Mouse (Mus musculus) megakaryocyte, embryonic 14.5 days (primary cell): ENCODE results near the gene Zfp964.

Source experiments
- FLI1 ChIP-seq: IDR thresholded peaks from 2 replicates; pipeline ENCODE4 v1.6.1; 2012; ENCODE audit warnings: low read length, inconsistent platforms, mixed read lengths
- GATA1 ChIP-seq: IDR thresholded peaks from 3 replicates; pipeline ENCODE4 v1.6.1; 2012; ENCODE audit warnings: mixed read lengths, low read length, inconsistent platforms, borderline replicate concordance

DNA sequence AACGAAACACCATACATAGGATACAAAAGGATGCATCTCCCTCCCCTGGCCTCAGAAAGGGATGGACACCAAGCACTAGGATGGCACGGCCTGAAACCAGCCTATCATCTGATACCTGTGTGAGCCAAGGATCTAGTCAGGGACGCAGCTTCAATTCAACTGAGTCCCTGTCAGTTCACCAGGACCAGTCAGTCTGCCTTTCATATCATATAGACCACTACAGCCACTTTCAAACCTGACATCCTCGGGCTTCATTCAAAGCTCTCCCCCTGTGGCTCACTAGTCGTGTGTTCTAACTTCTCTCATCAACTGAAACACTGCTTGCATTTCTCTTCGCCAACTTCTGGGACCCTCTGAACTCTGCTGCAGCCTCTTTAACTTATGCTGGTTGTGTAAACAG, 61.1 kb downstream of the Zfp964 start:
- no peak for TF ChIP-seq GATA1
- no peak for TF ChIP-seq FLI1
